Mouse (Mus musculus) E14TG2a.4 (cell line): ENCODE results near the gene Disc1.

Source experiments
- CTCF ChIP-seq: conservative IDR thresholded peaks from 2 replicates; pipeline ENCODE4 v1.5.1; 2014; ENCODE audit warnings: low read length
- NANOG ChIP-seq: IDR thresholded peaks from 2 replicates; pipeline ENCODE4 v1.6.1; 2014; ENCODE audit warnings: borderline replicate concordance, low read length, mixed read lengths
- POU5F1 ChIP-seq: IDR thresholded peaks from 2 replicates; pipeline ENCODE4 v1.6.1; 2014; ENCODE audit warnings: low read length, borderline replicate concordance

DNA sequence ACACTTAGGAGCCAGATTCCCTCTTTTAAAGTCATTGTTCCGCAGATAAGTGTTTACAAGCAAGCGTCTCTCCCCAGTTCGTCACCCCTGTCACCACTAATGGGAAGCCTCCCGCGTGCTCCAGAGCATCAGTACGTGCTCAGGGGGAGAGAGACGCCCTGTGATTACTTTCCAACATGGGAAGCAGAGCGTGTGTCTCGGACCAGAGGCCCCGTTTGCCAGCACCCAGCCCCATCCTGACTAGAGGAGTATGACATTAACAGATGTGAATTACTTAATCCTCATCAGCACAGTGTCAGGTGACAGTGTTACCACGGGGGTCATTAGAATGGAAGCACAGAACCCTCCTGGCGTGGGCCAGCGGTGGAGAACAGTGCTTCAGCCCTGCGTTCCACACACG is 15.3 kb upstream of the Disc1 start:
- TF ChIP-seq CTCF (no peak), POU5F1 (no peak), NANOG (no peak)
